Mouse (Mus musculus) spleen, adult 18-20 months (tissue): ENCODE results near the gene Nmd3.

ENCODE experiments used
- DNase-seq, 2 experiments: peaks; one replicate each; pipeline ENCODE4 v3.0.0; 2022; ENCODE audit warnings: mixed read lengths in 2 of 2

Nmd3 gene

GRCm38 (mm10) chr3:69721814-69722186, at the start of gene Nmd3:
Gene Nmd3, plus strand, starts transcription at chr3:69721985.
- peak; percentile 80 to 89 for DNase-seq

- no peak for DNase-seq
Measured at GRCm38 (mm10) chr3:69673351-69673750, 48.4 kb upstream of the Nmd3 start.

DNA sequence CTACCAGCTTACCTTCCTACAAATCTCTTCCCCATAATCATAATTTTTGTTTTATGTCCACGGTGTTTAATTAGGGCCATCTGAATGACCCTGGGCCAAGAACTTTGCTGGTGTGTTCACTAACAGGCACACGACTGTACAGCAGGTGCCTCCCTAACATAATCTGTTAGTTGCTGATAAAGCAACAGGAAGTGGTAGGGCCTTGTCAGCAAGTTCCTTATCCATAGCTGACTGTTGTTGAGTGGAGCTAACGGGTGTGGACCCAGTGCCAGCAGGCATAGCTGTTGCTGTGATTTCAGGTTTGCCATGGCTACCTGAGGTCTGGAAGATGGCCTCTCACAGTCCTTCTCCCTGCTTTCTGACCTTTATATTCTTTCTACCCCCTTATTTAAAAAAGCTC, 47.6 kb upstream of the Nmd3 start:
- no peak for DNase-seq

- no peak for DNase-seq
Measured at GRCm38 (mm10) chr3:69689791-69690190, 32.0 kb upstream of the Nmd3 start.

DNA sequence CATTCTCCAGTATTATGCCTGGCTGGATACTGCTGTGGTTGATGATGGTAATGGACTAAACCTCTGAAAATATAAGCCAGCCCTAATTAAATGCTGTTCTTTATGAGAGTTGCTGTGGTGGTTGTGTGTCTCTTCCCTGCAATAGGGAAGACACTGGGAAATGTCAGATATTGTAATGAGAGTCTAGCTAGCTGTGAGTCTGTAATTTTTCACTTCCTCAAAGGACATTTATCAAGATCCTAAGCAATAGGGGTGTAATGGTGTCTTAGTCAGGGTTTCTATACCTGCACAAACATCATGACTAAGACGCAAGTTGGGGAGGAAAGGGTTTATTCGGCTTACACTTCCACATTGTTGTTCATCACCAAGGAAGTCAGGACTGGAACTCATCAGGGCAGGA, 30.8 kb upstream of the Nmd3 start:
- DNase-seq, result no peak

DNA sequence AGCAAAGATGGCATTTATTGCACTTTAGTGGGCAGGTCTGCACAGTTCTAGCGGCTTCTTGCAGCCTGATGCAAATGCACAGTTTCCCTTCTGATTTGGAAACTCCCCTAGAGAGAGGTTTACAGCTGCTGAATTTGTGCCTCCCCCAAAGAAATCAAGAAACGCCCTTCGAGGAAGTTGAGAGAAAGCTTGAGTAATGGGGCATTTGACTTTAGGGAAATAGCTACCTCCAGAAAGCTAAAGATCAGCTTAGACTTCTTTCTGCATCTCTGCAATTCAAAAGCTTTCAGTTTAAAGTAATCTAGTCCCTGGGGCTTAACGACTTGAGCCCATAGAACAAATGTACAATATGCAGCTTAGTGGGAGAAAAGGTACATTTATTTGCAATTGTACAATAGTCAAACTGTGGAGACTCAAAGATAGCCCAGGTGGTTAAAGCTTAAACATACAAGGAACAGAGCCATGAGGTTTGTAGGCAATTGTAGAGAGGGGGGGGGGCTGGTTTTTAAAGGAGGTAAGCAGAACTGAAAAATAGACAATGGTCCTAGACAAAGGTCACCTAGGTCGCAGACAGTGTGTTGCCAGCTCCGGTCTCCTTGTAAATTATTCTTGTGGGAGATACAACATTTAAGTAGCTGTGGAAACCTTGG, 21.8 kb upstream of the Nmd3 start:
- peak; percentile 12 to 19 for DNase-seq

DNA sequence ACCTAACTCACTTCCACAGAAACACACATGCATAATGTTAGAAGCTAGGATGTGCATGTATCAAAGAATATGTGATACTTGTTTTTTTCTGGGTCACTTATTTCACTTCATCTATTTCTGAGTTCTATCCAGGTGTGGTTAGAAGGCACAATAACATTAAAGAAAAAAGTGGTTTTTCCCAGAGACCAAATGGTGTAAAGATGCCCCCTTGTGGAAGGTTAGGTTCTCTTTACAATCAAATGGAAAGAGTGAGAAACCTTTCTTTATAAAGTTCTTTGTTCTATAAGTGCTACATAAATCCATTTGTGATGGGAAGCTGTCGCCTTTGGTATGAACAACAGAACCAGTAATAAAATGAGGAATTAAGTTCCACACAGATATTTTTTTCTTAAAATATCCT, 19.9 kb upstream of the Nmd3 start:
- DNase-seq, result no peak

GRCm38 (mm10) chr3:69702421-69702820, 19.4 kb upstream of the Nmd3 start:
- no peak for DNase-seq

DNA sequence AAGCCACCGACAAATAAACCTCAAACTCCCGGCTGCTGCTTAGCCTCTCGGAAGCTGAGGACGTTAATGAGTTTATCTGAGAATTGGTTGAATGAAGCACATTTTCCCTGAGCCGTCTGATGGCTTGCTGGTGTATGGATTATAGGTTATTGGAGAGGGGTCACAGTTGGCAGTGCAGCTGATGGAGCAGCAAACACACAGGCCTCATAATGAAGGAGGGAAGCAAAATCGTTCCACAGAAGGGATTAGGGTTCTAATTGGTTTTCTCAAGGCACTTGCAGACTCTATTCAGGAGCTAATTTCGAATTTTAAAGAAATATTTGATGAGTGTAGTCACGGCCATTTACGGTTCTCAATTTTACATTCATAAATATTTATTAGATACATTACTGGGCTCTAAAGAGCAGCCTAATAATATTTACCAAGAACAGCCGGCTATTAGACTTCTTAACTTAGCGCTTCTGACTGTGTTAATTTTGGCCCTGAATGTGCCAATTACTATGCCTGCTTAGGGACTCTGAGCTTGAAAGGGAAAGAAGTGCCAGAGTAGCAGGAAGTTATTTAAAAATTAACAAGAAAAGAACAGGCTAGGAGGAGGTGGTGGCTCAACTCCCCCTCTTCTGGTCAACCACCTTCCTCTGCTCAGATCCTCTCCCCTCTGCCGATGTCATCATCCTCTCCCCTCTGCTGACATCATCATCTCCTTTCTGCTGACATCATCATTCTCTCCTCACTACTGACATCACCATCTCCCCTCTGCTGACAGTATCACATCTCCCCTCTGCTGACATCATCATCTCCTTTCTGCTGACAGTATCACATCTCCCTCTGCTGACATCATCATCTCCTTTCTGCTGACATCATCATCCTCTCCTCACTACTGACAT, 12.5 kb upstream of the Nmd3 start:
- no peak for DNase-seq

DNA sequence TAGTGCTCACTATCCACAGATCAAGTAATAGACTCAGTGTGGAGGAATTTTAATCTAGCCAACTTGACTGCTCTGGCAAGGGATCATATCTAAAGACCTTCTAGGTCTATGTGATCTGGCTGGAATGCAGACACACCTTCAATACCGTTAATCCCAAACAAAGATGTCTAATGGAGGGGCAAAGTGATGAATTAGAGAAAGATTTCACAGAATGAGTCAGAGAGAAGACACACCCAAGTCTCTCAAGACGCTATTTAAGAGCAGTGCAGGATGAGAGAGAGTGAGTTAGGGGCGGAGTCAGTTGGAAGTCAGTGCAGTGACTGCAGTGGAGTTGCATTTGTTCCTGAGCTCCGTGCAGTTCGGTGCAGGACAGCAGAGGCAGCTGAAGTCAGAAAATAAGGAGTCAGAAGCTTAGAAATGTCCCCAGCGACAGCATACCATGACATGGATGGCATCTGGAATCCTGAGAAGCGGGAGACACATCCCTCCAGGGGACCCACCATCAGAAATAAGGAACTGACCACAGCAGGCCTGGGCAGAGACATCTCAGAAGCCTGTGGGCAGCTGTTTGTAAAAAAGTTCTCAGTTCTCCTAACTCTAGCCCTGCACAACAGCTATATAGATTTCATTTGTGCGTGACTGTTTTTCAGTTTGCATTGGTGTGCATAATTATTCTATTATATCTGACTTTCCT, 9.7 kb upstream of the Nmd3 start:
- DNase-seq, result no peak

- no peak for DNase-seq
Measured at GRCm38 (mm10) chr3:69717476-69717875, 4.3 kb upstream of the Nmd3 start.

GRCm38 (mm10) chr3:69722187-69722867, 542 bp downstream of the Nmd3 start:
- peak in 1 of 2 experiments; percentile 11 for DNase-seq

DNA sequence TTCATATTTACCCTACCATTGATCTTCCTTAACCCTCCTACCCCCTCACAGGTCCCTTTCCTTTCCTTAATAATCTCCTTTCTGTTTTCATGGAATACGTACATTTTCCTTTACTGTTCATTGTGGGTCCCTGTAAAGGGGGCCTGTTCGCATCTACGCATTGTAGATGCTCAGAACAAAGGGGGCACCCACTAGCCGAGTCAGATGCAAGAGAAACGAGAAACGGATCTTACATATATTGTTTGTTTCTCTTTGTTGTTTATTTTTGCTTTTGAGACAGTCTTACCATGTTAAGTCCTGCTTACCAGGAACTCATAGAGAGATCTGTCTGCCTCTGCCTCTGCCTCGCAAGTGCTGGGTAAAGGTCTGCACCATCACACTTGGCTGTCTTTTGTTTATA, 1.4 kb downstream of the Nmd3 start:
- DNase-seq, result no peak

GRCm38 (mm10) chr3:69730930-69731329, 9.1 kb downstream of the Nmd3 start:
- DNase-seq, result no peak

- DNase-seq, result no peak
Measured at GRCm38 (mm10) chr3:69733939-69734338, 12.2 kb downstream of the Nmd3 start.

DNA sequence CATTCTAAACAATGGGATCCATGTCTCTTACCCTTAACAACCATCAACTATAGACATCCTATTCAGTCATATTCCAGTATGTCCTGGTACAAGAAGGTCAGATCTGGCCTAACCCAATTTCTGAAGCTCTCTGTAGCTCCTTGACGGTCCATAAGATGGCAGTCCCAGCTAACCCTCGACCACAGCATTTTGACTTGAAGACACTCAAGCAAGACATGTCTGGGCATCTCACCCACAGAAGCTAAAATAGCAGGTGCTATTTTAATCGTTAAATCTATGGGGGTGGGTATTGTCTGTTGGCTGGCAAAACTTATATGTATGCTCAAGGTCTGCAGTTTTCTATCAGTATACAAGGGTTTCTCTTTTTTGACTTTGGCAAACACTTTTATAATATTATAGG, 33.4 kb downstream of the Nmd3 start:
- DNase-seq, result no peak

DNA sequence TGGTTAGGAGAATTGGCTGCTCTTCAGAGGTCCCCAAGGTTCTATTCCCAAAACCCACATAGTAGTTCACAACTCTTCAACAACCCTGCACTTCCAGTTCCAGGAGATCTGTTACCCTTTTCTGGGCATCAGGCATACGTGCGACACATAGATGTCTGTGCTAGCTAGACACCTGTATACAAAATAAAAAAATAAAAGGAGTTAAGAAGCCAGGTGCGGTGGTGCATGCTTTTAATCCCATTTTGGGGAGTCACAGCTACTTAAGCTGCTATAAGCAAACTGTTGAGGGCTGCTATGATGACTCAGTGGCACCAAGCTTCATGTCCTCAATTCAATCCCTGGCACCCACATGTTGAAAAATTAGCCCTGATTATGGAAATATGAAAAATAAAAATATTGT, 34.2 kb downstream of the Nmd3 start:
- no peak for DNase-seq

- DNase-seq, result peak in 1 of 2 experiments; percentile 34
Measured at GRCm38 (mm10) chr3:69756499-69756898, 34.7 kb downstream of the Nmd3 start.

GRCm38 (mm10) chr3:69757456-69757855, 35.7 kb downstream of the Nmd3 start:
- DNase-seq, result no peak

- no peak for DNase-seq
Measured at GRCm38 (mm10) chr3:69760081-69760480, 38.3 kb downstream of the Nmd3 start.

GRCm38 (mm10) chr3:69761195-69761594, 39.4 kb downstream of the Nmd3 start:
- DNase-seq, result no peak

GRCm38 (mm10) chr3:69762838-69763368, 41.1 kb downstream of the Nmd3 start:
- no peak for DNase-seq
